Mouse (Mus musculus) liver, embryonic 14.5 days (tissue): ENCODE measurements around the gene Rpl37. TPM values are rescaled to one million over a fixed set of nuclear protein-coding genes. Genes with fewer than 3 reads are reported as not detected.
"Not testable (repeated sequence)": the region's sequence is repeated elsewhere in the genome, so short reads cannot be mapped to it uniquely, and the experiment has no call there.

Experiments used
- ATAC-seq: fragments of 200-750 bp; cut with Nextera tagmentation; 2 replicates; pipeline ENCODE4 v1.8.0; 2017; ENCODE audit warnings: moderate number of reproducible peaks, mild to moderate bottlenecking, moderate library complexity; ENCODE audit not compliant: insufficient read depth
- DNase-seq, 3 experiments: peaks; one replicate each; pipeline ENCODE4 v3.0.0-alpha.2; 2012 to 2013; ENCODE audit warnings: low read depth in 3 of 3, low spot score in 3 of 3
- H3K27ac ChIP-seq: fragments of 300-500 bp; sonication (generic); 2 replicates; pipeline ENCODE4 v1.5.1; 2014; ENCODE audit warnings: moderate library complexity, mild to moderate bottlenecking, control low read depth, inconsistent platforms
- H3K27me3 ChIP-seq: fragments of 300-500 bp; sonication (generic); 2 replicates; pipeline ENCODE4 v1.6.1; 2014; ENCODE audit warnings: mild to moderate bottlenecking, low read length, moderate library complexity; ENCODE audit not compliant: control insufficient read depth, insufficient read depth
- H3K36me3 ChIP-seq: fragments of 300-500 bp; sonication (generic); replicated peaks from 2 replicates; pipeline ENCODE4 v1.6.1; 2014; ENCODE audit warnings: low read depth; ENCODE audit not compliant: control insufficient read depth, insufficient read depth
- H3K4me1 ChIP-seq, 2 experiments: fragments of 200-500 bp in 1 of 2; fragments of 300-500 bp in 1 of 2; sonication (generic) in 1 of 2; replicated peaks; 2 replicates each; pipeline ENCODE4 v1.6.1; 2012 to 2014; ENCODE audit warnings: antibody characterized with exemption in 1 of 2, inconsistent platforms in 1 of 2, low read length in 1 of 2; ENCODE audit not compliant: control insufficient read depth in 2 of 2, insufficient read depth in 2 of 2
- H3K4me2 ChIP-seq: fragments of 300-500 bp; sonication (generic); 2 replicates; pipeline ENCODE4 v1.6.1; 2014; ENCODE audit warnings: low read depth, mild to moderate bottlenecking, control low read depth, moderate library complexity
- H3K4me3 ChIP-seq, 2 experiments: fragments of 200-500 bp in 1 of 2; fragments of 300-500 bp in 1 of 2; sonication (generic) in 1 of 2; 2 replicates each; pipeline ENCODE4 v1.5.1; 2012 to 2014; ENCODE audit warnings: low read depth in 2 of 2, low read length in 2 of 2, mild to moderate bottlenecking in 2 of 2, control low read depth in 1 of 2, inconsistent platforms in 1 of 2, moderate library complexity in 1 of 2; ENCODE audit not compliant: insufficient read depth in 1 of 2
- H3K9ac ChIP-seq: fragments of 300-500 bp; sonication (generic); replicated peaks from 2 replicates; pipeline ENCODE4 v1.6.1; 2014; ENCODE audit warnings: mild to moderate bottlenecking, control low read depth, moderate library complexity
- H3K9me3 ChIP-seq: fragments of 300-500 bp; sonication (generic); 2 replicates; pipeline ENCODE4 v1.6.1; 2016; ENCODE audit warnings: low read length, mixed read lengths; ENCODE audit not compliant: control insufficient read depth
- CTCF ChIP-seq: IDR thresholded peaks from 2 replicates; pipeline ENCODE4 v1.5.1; 2016; ENCODE audit warnings: antibody characterized with exemption, low read depth, control low read depth
- EP300 ChIP-seq: IDR thresholded peaks from 2 replicates; pipeline ENCODE4 v1.6.1; 2016; ENCODE audit warnings: antibody characterized with exemption, low read depth
- WGBS: fragments of 180-500 bp; shearing (Covaris S2); extraction: QIAGEN DNeasy Blood & Tissue Kit; methylation state at CpG from one replicate; pipeline ENCODE4 v1.1.7; 2014; ENCODE audit not compliant: insufficient replicate concordance; 5-methylcytosine and 5-hydroxymethylcytosine counted together
- polyA plus RNA-seq, 2 experiments: library from polyadenylated mRNA; depleted of rRNA in 1 of 2; stranded (reverse) in 1 of 2; unstranded in 1 of 2; fragments of >200 nt; fragmentation: Nextera tagmentation in 1 of 2; extraction: Ambion mirVana in 1 of 2; gene quantifications; 2 replicates each; pipeline versions ENCODE4 v1.2.1 to v1.2.3; 2012 to 2014

Gene Rpl37
- polyA plus RNA-seq, 2 experiments, result 570 to 884 TPM

DNA sequence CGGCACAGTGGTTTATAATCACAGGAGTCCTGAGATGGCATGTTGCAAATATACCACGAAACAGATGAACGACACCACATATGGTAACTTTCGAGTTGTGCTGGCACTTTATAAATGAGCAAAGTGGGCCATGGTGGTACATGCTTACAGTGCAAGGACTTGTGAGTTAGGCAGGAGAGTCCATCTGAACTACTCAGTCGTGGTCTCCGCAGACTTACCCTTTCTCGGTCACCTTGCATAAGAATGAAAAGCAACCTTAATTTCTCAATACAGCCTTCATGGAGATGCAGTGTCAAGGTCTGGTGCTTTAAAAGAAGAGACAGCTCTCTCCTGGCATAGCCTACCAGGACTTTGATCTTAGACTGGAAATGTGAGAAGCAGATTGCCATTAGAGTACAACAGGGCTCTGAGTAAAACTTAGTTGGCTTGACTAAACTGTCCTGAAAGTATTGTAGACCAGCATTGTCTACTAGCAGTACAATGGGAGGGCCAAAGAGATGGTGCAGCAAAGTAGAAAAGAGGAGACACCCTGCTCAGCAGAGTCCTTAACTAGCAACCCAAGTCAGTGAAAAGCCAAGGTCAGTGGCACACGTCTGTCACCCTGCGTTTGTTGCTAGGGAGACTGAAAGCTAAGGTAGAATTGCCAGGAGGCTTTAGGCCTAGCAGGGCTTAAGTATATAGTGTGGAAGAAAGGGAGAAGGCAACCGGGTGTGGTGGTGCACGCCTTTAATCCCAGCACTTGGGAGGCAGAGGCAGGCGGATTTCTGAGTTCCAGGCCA, 5.3 kb downstream of the Rpl37 start:
- Histone ChIP-seq H3K9ac (no peak overlapping the region), H3K4me1 (peaks cover 0 to 7% of the 10 kb centered on the region in 2 experiments; a peak in 3 of 4 replicates), H3K4me3 (no peak overlapping the region), H3K9me3 (no peaks in the 10 kb centered on the region), H3K27ac (no peak overlapping the region), H3K27me3 (no peaks in the 10 kb centered on the region), H3K4me2 (no peak overlapping the region), H3K36me3 (peaks cover 67% of the 10 kb centered on the region)
- no peak for DNase-seq
- ATAC-seq, result no peak
- WGBS, result 78% methylated on average over 12 of the region's 12 CpGs
- no peak for TF ChIP-seq CTCF

DNA sequence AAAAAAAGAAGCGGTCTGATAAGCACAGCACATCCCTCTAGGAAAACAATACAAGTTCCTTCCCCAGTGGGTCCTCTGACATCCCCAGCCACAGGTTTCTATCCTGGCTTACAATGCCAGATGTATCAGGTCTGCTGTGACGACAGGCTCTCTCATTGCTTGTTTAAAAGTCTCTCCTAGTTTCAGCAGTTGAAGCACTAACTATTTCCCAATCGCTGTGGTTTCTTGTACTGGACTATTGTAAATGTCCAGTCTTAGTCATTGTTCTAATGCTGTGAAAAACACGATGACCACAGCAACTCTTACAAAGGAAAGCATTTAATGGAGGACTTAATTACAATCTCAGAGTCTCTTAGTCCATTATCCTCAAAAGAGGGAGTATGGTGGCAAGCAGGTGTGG, 10.0 kb downstream of the Rpl37 start:
- Histone ChIP-seq H3K9ac (no peak overlapping the region), H3K27me3 (no peaks in the 10 kb centered on the region), H3K9me3 (no peaks in the 10 kb centered on the region), H3K27ac (no peak overlapping the region; the same call in 1 of the 2 replicates), H3K36me3 (peaks cover 25% of the 10 kb centered on the region), H3K4me2 (no peak overlapping the region), H3K4me1 (peaks cover 14 to 17% of the 10 kb centered on the region in 2 experiments), H3K4me3 (no peak overlapping the region)
- no peak for TF ChIP-seq EP300
- no peak for TF ChIP-seq CTCF
- DNase-seq (no peak), ATAC-seq (no peak)
- 48% methylated on average over 3 of the region's 4 CpGs for WGBS

DNA sequence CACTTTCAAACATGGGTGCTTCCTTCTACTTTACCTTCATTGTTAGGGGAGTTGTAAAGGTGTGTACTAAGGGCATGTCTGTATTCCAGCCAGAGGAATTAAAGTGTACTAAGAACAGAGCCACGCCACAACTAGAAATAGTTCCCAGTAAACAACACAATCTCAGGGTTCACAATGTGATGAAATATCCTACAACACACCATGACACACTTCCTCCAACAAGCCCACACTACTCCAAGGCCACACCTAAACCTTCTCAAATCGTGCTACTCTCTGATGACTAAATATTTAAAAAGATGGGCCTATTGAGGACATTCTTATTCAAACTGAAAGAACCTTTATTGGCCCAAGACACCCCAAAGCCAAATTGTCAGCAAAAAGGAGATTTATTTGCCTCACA, 11.0 kb downstream of the Rpl37 start:
- no peak overlapping the region for H3K4me3 ChIP-seq
- peaks cover 20 to 22% of the 10 kb centered on the region in 2 experiments for H3K4me1 ChIP-seq
- H3K9ac ChIP-seq, result no peak overlapping the region
- WGBS, result 62% methylated on average over 2 of the region's 2 CpGs
- H3K36me3 ChIP-seq, result peaks cover 18% of the 10 kb centered on the region
- H3K27me3 ChIP-seq, result no peaks in the 10 kb centered on the region
- no peak overlapping the region for H3K27ac ChIP-seq
- H3K4me2 ChIP-seq, result no peak overlapping the region
- no peak for TF ChIP-seq CTCF
- TF ChIP-seq EP300, result no peak
- no peak for DNase-seq
- no peak for ATAC-seq
- no peaks in the 10 kb centered on the region for H3K9me3 ChIP-seq

DNA sequence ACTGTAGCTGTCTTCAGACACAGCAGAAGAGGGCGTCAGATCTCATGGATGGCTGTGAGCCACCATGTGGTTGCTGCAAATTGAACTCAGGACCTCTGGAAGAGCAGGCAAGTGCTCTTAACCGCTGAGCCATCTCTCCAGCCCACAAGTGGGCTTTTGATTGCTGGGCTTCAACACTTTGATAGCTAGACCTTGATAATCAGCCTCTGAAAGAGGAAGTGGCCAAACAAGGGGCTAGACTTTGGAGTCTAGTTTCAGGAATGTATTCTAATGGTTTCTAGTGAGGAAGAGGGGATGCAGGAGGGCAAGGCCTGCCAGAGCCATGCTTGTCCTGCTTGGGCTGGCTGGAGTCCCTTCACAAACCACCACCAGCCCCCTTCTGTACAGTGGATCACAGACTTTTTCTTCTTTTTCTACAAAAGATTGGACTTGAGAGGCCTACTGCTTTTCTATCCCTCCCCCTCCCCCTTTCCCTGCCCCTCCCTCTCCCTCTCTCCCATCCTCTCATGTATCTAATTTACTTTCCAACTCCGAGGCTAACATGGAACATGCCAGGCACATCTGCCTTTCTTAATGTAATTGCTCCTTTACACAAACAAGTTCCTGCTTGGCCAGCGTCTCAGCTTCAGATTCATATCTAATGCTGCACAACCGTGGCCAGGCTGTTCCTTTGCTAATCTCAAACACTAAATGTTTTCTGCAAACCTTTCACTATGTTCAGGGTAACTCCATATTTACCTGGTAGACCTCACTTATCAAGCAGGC, 11.9 kb downstream of the Rpl37 start:
- WGBS, result 18% methylated on average over 5 of the region's 5 CpGs
- H3K4me1 ChIP-seq, result peaks cover 20 to 24% of the 10 kb centered on the region in 2 experiments
- no peaks in the 10 kb centered on the region for H3K9me3 ChIP-seq
- H3K27me3 ChIP-seq, result no peaks in the 10 kb centered on the region
- TF ChIP-seq EP300, result no peak
- TF ChIP-seq CTCF, result no peak
- no peak overlapping the region for H3K9ac ChIP-seq
- H3K4me2 ChIP-seq, result no peak overlapping the region
- no peak overlapping the region for H3K4me3 ChIP-seq
- H3K27ac ChIP-seq, result no peak overlapping the region; the same call in 1 of the 2 replicates
- no peak for ATAC-seq
- peaks cover 13% of the 10 kb centered on the region for H3K36me3 ChIP-seq
- no peak for DNase-seq

DNA sequence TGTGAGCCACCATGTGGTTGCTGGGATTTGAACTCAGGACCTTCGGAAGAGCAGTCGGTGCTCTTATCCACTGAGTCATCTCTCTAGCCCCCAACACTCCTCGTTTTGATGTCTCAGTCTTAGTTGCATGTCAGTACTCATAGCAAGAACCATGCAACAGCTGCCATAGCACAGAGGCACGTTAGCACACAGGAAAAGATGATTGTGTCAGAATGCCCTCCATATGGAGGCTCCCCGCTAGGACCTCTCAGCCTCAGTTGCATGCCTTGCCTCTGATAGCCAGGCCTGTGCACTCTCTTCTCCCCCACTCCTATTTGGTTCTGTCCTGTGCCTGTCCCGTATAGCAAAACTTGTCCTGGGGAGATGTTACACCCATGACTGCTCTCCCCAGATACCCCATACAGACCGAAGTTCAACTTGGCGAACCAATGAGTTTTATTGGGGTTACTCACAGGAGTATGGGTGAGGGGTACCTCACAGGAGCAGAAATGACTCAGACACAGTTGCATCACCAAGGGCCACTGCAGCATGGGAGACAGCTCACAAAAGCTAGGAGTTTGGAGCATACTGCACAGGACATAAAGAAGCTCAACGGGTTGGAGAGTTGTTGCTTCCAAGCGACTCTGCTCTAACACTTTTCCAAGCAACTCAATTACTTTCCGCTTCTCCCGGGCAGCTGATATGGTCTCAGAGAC, 12.8 kb downstream of the Rpl37 start:
- 77% methylated on average over 12 of the region's 12 CpGs for WGBS
- Histone ChIP-seq H3K4me1 (peaks cover 20 to 26% of the 10 kb centered on the region in 2 experiments), H3K4me3 (no peak overlapping the region), H3K27ac (no peak overlapping the region), H3K36me3 (peaks cover 10% of the 10 kb centered on the region), H3K27me3 (no peaks in the 10 kb centered on the region), H3K9ac (no peak overlapping the region), H3K4me2 (no peak overlapping the region), H3K9me3 (no peaks in the 10 kb centered on the region)
- TF ChIP-seq CTCF, result no peak
- DNase-seq (no peak), ATAC-seq (no peak)

DNA sequence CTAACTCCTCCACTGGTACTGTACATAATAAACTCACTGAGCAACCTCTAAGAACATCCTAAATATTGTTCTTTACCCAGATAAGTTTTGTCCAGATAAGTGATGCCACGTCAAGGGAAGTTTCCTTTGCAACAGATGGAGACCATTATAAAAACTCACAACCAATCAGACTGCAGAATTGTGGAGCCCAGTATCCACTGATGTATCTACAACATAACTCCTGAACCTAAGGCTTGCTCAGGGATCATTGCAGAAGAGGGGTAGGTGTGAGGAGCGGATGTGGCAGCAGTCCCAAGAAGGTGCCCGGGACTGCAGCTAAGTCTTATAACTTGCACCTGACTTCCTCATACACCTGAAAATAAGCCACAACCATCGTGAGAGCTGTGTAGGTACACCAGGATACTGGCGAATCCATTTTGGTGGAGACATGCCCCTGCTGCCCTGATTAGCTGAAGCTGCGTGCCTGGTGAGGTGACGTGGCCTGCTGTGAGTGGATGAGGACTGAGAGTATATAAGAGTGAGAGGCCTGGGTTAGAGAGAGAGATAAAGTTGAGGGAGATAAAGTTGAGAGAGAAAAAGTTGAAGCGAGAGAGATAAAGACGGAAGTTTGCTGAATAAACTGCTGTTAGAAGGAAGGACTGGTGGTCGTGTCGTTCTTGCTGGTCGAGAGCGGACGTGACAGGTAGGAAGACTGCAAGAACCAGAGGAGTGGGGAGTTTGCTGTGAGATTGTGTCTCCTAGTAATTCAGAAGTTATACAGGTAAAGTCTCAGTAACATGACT, 14.6 kb downstream of the Rpl37 start:
- 31% methylated on average over 14 of the region's 14 CpGs for WGBS
- peak; percentile 67; the same call in 1 of the 2 replicates for ATAC-seq
- H3K27ac ChIP-seq, result peak overlapping the region; percentile 64
- peaks cover 21 to 28% of the 10 kb centered on the region in 2 experiments for H3K4me1 ChIP-seq
- H3K4me2 ChIP-seq, result peak overlapping the region; percentile 51
- not testable (repeated sequence) for DNase-seq, H3K36me3 ChIP-seq, H3K9me3 ChIP-seq, H3K27me3 ChIP-seq
- H3K9ac ChIP-seq, result peak overlapping the region; percentile 35
- peak overlapping the region; percentile 27 to 37; a peak in 3 of 4 replicates for H3K4me3 ChIP-seq
